Comparison of ENCODE assay signal across 9 mouse cellular contexts in genomic region chr6:58770654-58771218, GRCm38 (mm10).
DNase-seq lines count a peak whose midpoint lies in the region; ATAC-seq and TF ChIP-seq lines count a peak whose summit lies in the region.
"Had no signal": no experiment of that assay in that cellular context is flagged by ENCODE, and none has a peak within 500 bp of the region (broad histone marks: within the 10 kb centered on the region; RNA-seq: fewer than 3 reads in every experiment).

No protein-coding gene starts in this region.

- H3K4me1 ChIP-seq in cortical plate, adult 2 months (ENCODE audit: control insufficient read depth, insufficient read depth, low read length) = no peaks in the 10 kb centered on the region
- H3K4me1 ChIP-seq in liver, embryonic 16.5 days (ENCODE audit: control insufficient read depth, low read depth, low read length) = no peaks in the 10 kb centered on the region
- H3K4me1 ChIP-seq: limb, embryonic 15.5 days had no signal

- no peak overlapping the region for H3K4me2 ChIP-seq in liver, embryonic 16.5 days (ENCODE audit: low read depth, low read length)
- H3K4me2 ChIP-seq: limb, embryonic 15.5 days had no signal

- intact Hi-C loops in gastrocnemius, postnatal 14 days (cut with DNase I; ENCODE audit: low total_unique reads) = loop anchor here (5.0 to 10.0 kb wide), 2 partner anchors 168 to 226 kb away; no protein-coding TSS in a partner anchor

- no peak overlapping the region for H3K4me3 ChIP-seq in cortical plate, adult 2 months (ENCODE audit: insufficient read depth, low read length)
- no peak overlapping the region for H3K4me3 ChIP-seq in liver, embryonic 16.5 days (ENCODE audit: low read depth, low read length)
- H3K4me3 ChIP-seq: limb, embryonic 15.5 days had no signal

- H3K9me3 ChIP-seq in liver, embryonic 16.5 days (replicated peaks; ENCODE audit: control insufficient read depth, low read length) = no peaks in the 10 kb centered on the region
- H3K9me3 ChIP-seq: limb, embryonic 15.5 days had no signal

- peak; percentile 91 for TF ChIP-seq CTCF in cortical plate, adult 2 months (IDR thresholded peaks at IDR 0.05; ENCODE audit: extremely low read depth, insufficient read depth, low read length)

- H3K27me3 ChIP-seq in liver, embryonic 16.5 days (ENCODE audit: control insufficient read depth, insufficient read depth, low read depth, low read length) = no peaks in the 10 kb centered on the region
- H3K27me3 ChIP-seq: limb, embryonic 15.5 days had no signal

- no peaks in the 10 kb centered on the region for H3K36me3 ChIP-seq in liver, embryonic 16.5 days (ENCODE audit: control insufficient read depth, insufficient read depth)
- H3K36me3 ChIP-seq: limb, embryonic 15.5 days had no signal

- DNase-seq in CD4-positive, CD25-positive, alpha-beta regulatory T cell, adult 2 months (ENCODE audit: low read depth, low spot score) = peak; percentile 82
- peak; percentile 94 for DNase-seq in adipocyte (ENCODE audit: low spot score)
- DNase-seq in gastrocnemius, postnatal 14 days = peak; percentile 44
- DNase-seq in kidney, postnatal 10 days = peak; percentile 79
- peak; percentile 32 to 49 for DNase-seq in thymus, postnatal 36 days

- H3K27ac ChIP-seq in cortical plate, adult 2 months (ENCODE audit: insufficient read depth, low read length) = no peak overlapping the region
- H3K27ac ChIP-seq in liver, embryonic 16.5 days (ENCODE audit: low read length) = no peak overlapping the region
- H3K27ac ChIP-seq: limb, embryonic 15.5 days had no signal

- ATAC-seq in liver, embryonic 16.5 days (ENCODE audit: low read depth) = 0 out of 2 replicates have a peak, but pooled peaks have one; percentile 11
- ATAC-seq in neutrophil, adult 5-6 weeks (ENCODE audit: extremely low read depth, insufficient number of reproducible peaks, low FRiP score, poor library complexity, severe bottlenecking) = peak; percentile 58; the same call in 1 of the 2 replicates

- H3K9ac ChIP-seq in liver, embryonic 16.5 days (ENCODE audit: low read depth, low read length) = no peak overlapping the region
- H3K9ac ChIP-seq: limb, embryonic 15.5 days had no signal

- 10% methylated on average over 8 of the region's 8 CpGs for WGBS in liver, embryonic 16.5 days (ENCODE audit: insufficient replicate concordance)

- no peak for TF ChIP-seq POLR2A in cortical plate, adult 2 months (IDR thresholded peaks at IDR 0.05; ENCODE audit: extremely low read depth, insufficient read depth, low read length)

Comparison
In these comparisons a context has a peak if more than half of its experiments do, and no peak if none do; other contexts are left out.
1. DNase-seq: peak in every context shown above with its lines; median percentile 94 in adipocyte; 82 in CD4-positive, CD25-positive, alpha-beta regulatory T cell, adult 2 months; 79 in kidney, postnatal 10 days; 44 in gastrocnemius, postnatal 14 days; 40 in thymus, postnatal 36 days.